Mouse (Mus musculus): ENCODE results near the gene Rarres2. TPM values are rescaled to one million over a fixed set of nuclear protein-coding genes. Genes with fewer than 3 reads are reported as not detected.

Rarres2 gene
- polyA plus RNA-seq (2017; shearing (Covaris generic)): 0.70 TPM

GRCm38 (mm10) chr6:48572572-48573061 lies at the start of gene Rarres2:
Rarres2 (minus strand) TSS chr6:48572789.

GRCm38 (mm10) chr6:48601271-48602079 lies 28.9 kb upstream of the Rarres2 start, which contains the start of gene Zfp775:
Zfp775 (plus strand) TSS chr6:48602063.

GRCm38 (mm10) chr6:48593158-48594042 lies 20.8 kb upstream of the Rarres2 start, which contains the start of the genes Repin1 and Gm44965:
Repin1 (plus strand) TSS chr6:48593883.
Gm44965 (plus strand) TSS chr6:48593941.

GRCm38 (mm10) chr6:48589194-48589750 lies 16.7 kb upstream of the Rarres2 start, which contains the start of gene Gm45021:
Gm45021 (plus strand) TSS chr6:48589610.

GRCm38 (mm10) chr6:48554280-48555103 lies 18.1 kb downstream of the Rarres2 start, which contains the start of gene Lrrc61:
Lrrc61 (plus strand) TSS chr6:48554796.

GRCm38 (mm10) chr6:48537105-48537954 lies 35.3 kb downstream of the Rarres2 start, which contains the start of gene Atp6v0e2:
Atp6v0e2 (plus strand) TSS chr6:48537615.

Other genes starting within 250 kb of the Rarres2 start
- 33.9 TPM for gene Krba1, start 177.2 kb downstream of the Rarres2 start, polyA plus RNA-seq (2017; shearing (Covaris generic))
- gene Zfp467, start 127.0 kb downstream of the Rarres2 start, polyA plus RNA-seq (2017; shearing (Covaris generic)): 17.5 TPM
- gene Sspo, start 124.6 kb downstream of the Rarres2 start, polyA plus RNA-seq (2017; shearing (Covaris generic)): 0.32 TPM
- 0.17 TPM for gene Atp6v0e2, start 35.2 kb downstream of the Rarres2 start, polyA plus RNA-seq (2017; shearing (Covaris generic))
- 58.0 TPM for gene Lrrc61, start 18.0 kb downstream of the Rarres2 start, polyA plus RNA-seq (2017; shearing (Covaris generic))
- not detected for gene Gm45021, start 16.8 kb upstream of the Rarres2 start, polyA plus RNA-seq (2017; shearing (Covaris generic))
- 5.3 TPM for gene Repin1, start 21.1 kb upstream of the Rarres2 start, polyA plus RNA-seq (2017; shearing (Covaris generic))
- gene Gm44965, start 21.2 kb upstream of the Rarres2 start, polyA plus RNA-seq (2017; shearing (Covaris generic)): 1.6 TPM
- 3.4 TPM for gene Zfp775, start 29.3 kb upstream of the Rarres2 start, polyA plus RNA-seq (2017; shearing (Covaris generic))
- 3.6 TPM for gene AI854703, start 54.0 kb upstream of the Rarres2 start, polyA plus RNA-seq (2017; shearing (Covaris generic))
- gene Gimap8, start 74.4 kb upstream of the Rarres2 start, polyA plus RNA-seq (2017; shearing (Covaris generic)): 210 TPM
- gene Gimap9, start 103.3 kb upstream of the Rarres2 start, polyA plus RNA-seq (2017; shearing (Covaris generic)): 321 TPM
- gene Gimap4, start 111.8 kb upstream of the Rarres2 start, polyA plus RNA-seq (2017; shearing (Covaris generic)): 1,867 TPM
- gene Gimap6, start 135.4 kb upstream of the Rarres2 start, polyA plus RNA-seq (2017; shearing (Covaris generic)): 1,010 TPM
- gene Gm28053, start 145.8 kb upstream of the Rarres2 start, polyA plus RNA-seq (2017; shearing (Covaris generic)): 32.1 TPM
- gene Gimap7, start 145.8 kb upstream of the Rarres2 start, polyA plus RNA-seq (2017; shearing (Covaris generic)): 594 TPM
- 290 TPM for gene Gimap1, start 166.3 kb upstream of the Rarres2 start, polyA plus RNA-seq (2017; shearing (Covaris generic))
- gene Gimap5, start 173.4 kb upstream of the Rarres2 start, polyA plus RNA-seq (2017; shearing (Covaris generic)): 244 TPM
- gene Gimap3, start 198.1 kb upstream of the Rarres2 start, polyA plus RNA-seq (2017; shearing (Covaris generic)): 2,373 TPM

Measured in activated CD4-positive, CD25-positive, alpha-beta regulatory T cell, adult 9 weeks (primary cell).